Mouse (Mus musculus) embryonic facial prominence, embryonic 11.5 days (tissue): ENCODE results near the gene Dmbt1. TPM values are rescaled to one million over a fixed set of nuclear protein-coding genes. Genes with fewer than 3 reads are reported as not detected.

Source experiments
- ATAC-seq: fragments of 200-750 bp; cut with Nextera tagmentation; replicated peaks from 2 replicates; pipeline ENCODE4 v1.8.0; 2017; ENCODE audit warnings: low read depth; ENCODE audit not compliant: insufficient number of reproducible peaks, low FRiP score, low TSS enrichment
- DNase-seq: peaks from one replicate; pipeline ENCODE4 v3.0.0-alpha.2; 2015; ENCODE audit warnings: low spot score
- H3K27ac ChIP-seq: fragments of 300-500 bp; sonication (generic); replicated peaks from 2 replicates; pipeline ENCODE4 v1.5.1; 2014; ENCODE audit warnings: mild to moderate bottlenecking, low read depth, low read length, control low read depth
- H3K27me3 ChIP-seq: fragments of 300-500 bp; sonication (generic); 2 replicates; pipeline ENCODE4 v1.6.1; 2014; ENCODE audit warnings: mild to moderate bottlenecking, low read length, moderate library complexity, mixed read lengths; ENCODE audit not compliant: control insufficient read depth, insufficient read depth
- H3K36me3 ChIP-seq: fragments of 300-500 bp; sonication (generic); replicated peaks from 2 replicates; pipeline ENCODE4 v1.6.1; 2014; ENCODE audit warnings: low read depth, mild to moderate bottlenecking, low read length, moderate library complexity, mixed read lengths; ENCODE audit not compliant: control insufficient read depth, insufficient read depth
- H3K4me1 ChIP-seq: fragments of 300-500 bp; sonication (generic); 2 replicates; pipeline ENCODE4 v1.6.1; 2014; ENCODE audit warnings: low read length, mixed read lengths; ENCODE audit not compliant: control insufficient read depth, insufficient read depth
- H3K4me2 ChIP-seq: fragments of 300-500 bp; sonication (generic); 2 replicates; pipeline ENCODE4 v1.6.1; 2014; ENCODE audit warnings: low read depth, mild to moderate bottlenecking, control low read depth, low read length, moderate library complexity
- H3K4me3 ChIP-seq: fragments of 300-500 bp; sonication (generic); 2 replicates; pipeline ENCODE4 v1.5.1; 2014; ENCODE audit warnings: low read depth, low read length, control low read depth
- H3K9ac ChIP-seq: fragments of 300-500 bp; sonication (generic); replicated peaks from 2 replicates; pipeline ENCODE4 v1.6.1; 2014; ENCODE audit warnings: mild to moderate bottlenecking, control low read depth, low read length
- H3K9me3 ChIP-seq: fragments of 300-500 bp; sonication (generic); replicated peaks from 2 replicates; pipeline ENCODE4 v1.6.1; 2016; ENCODE audit warnings: mild to moderate bottlenecking, low read length, inconsistent platforms, mixed read lengths; ENCODE audit not compliant: control insufficient read depth
- WGBS: fragments of 180-500 bp; shearing (Covaris S2); extraction: QIAGEN DNeasy Blood & Tissue Kit; methylation state at CpG from one replicate; pipeline ENCODE4 v1.1.7; 2014; 5-methylcytosine and 5-hydroxymethylcytosine counted together
- polyA plus RNA-seq: library from polyadenylated mRNA; unstranded; fragments of >200 nt; fragmentation: Nextera tagmentation; extraction: Ambion mirVana; gene quantifications from 2 replicates; pipeline ENCODE4 v1.2.1, GENCODE M21; 2014

Gene Dmbt1
- polyA plus RNA-seq, 1 experiment from 2014 or later, result not detected

DNA sequence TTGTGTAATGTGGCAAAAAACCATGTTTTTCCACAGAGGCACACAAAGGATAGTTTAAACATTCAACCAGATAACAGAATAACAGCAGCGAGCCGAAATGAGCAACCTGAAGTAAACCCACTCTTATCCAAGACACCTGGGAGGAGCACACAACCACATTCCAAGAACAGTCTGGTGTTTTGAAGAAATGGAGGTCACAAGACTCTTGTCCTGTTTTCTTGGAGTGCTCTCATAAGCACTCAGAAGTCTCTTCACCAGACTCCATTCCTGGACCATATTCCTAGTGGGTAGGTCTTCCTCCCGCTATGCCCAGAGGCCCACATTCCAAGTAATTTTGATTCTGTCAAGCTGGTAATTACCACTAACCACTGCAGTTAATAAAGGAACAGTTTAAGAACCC lies 118.3 kb downstream of the Dmbt1 start:
- no peaks in the 10 kb centered on the region for H3K27me3 ChIP-seq
- DNase-seq (no peak), ATAC-seq (no peak)
- no peak overlapping the region for H3K4me2 ChIP-seq
- H3K27ac ChIP-seq, result no peak overlapping the region
- no peaks in the 10 kb centered on the region for H3K36me3 ChIP-seq
- H3K9ac ChIP-seq, result no peak overlapping the region
- 92% methylated on average over 3 of the region's 3 CpGs for WGBS
- H3K4me1 ChIP-seq, result no peaks in the 10 kb centered on the region
- H3K9me3 ChIP-seq, result no peaks in the 10 kb centered on the region
- H3K4me3 ChIP-seq, result no peak overlapping the region

DNA sequence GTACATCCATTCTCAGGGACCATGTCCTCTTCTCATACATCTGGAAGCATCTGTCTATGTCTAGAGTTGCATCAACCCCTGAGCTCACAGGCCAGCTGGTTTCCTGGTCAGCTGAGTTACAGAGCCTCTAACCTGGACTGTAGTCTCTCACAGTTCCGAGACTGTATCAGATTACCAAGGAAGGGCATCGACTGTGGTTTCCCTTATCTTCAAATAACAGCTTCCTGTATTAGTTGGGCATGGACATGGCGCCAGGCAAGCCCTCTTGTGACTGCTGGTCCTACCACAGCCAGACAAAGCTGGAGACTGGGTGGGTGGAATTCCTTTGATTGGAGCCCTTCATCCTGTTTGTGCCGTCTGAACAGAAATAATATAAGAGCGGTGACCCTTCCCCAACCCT lies 121.2 kb downstream of the Dmbt1 start:
- DNase-seq (no peak), ATAC-seq (no peak)
- Histone ChIP-seq H3K4me3 (no peak overlapping the region), H3K4me2 (no peak overlapping the region), H3K36me3 (no peaks in the 10 kb centered on the region), H3K9ac (no peak overlapping the region), H3K27ac (no peak overlapping the region), H3K9me3 (no peaks in the 10 kb centered on the region), H3K27me3 (no peaks in the 10 kb centered on the region), H3K4me1 (no peaks in the 10 kb centered on the region)
- WGBS, result 79% methylated on average over 5 of the region's 5 CpGs

DNA sequence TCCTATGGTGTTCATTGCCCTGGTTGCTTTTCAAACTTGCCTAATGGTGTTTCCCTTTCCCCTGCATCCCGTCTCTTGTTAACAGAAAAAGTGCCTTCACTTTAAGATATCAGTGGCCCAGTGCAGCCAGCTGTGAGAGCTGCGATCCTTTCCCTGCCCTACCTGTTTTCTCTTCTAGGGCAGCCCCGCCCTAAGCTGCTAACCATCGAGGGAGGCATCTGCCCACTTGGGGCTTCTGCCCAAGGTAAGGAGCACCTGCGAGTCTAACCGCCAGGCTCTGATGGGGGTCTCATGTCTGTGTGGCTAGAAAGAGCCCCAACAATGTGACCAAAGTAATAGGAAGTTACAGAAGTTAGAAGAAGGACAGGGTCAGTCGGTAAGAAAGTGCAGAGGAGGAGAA lies 130.4 kb downstream of the Dmbt1 start:
- no peak overlapping the region for H3K4me3 ChIP-seq
- no peaks in the 10 kb centered on the region for H3K4me1 ChIP-seq
- DNase-seq, result no peak
- no peak overlapping the region for H3K4me2 ChIP-seq
- no peak overlapping the region for H3K9ac ChIP-seq
- ATAC-seq, result no peak
- H3K36me3 ChIP-seq, result no peaks in the 10 kb centered on the region
- H3K27me3 ChIP-seq, result no peaks in the 10 kb centered on the region
- no peak overlapping the region for H3K27ac ChIP-seq
- 66% methylated on average over 7 of the region's 7 CpGs for WGBS
- no peaks in the 10 kb centered on the region for H3K9me3 ChIP-seq

GRCm38 (mm10) chr7:131167771-131168170 lies 135.9 kb downstream of the Dmbt1 start:
- Histone ChIP-seq H3K9ac (no peak overlapping the region), H3K27me3 (no peaks in the 10 kb centered on the region), H3K4me2 (no peak overlapping the region), H3K4me3 (no peak overlapping the region), H3K27ac (no peak overlapping the region), H3K9me3 (no peaks in the 10 kb centered on the region), H3K4me1 (no peaks in the 10 kb centered on the region), H3K36me3 (no peaks in the 10 kb centered on the region)
- DNase-seq (no peak), ATAC-seq (no peak)
- 77% methylated on average over 3 of the region's 3 CpGs for WGBS

GRCm38 (mm10) chr7:131169099-131169498 lies 137.2 kb downstream of the Dmbt1 start:
- ATAC-seq (no peak), DNase-seq (no peak)
- no peaks in the 10 kb centered on the region for H3K9me3 ChIP-seq
- WGBS, result 47% methylated on average over 2 of the region's 2 CpGs
- no peak overlapping the region for H3K4me2 ChIP-seq
- no peak overlapping the region for H3K9ac ChIP-seq
- no peaks in the 10 kb centered on the region for H3K36me3 ChIP-seq
- H3K4me1 ChIP-seq, result no peaks in the 10 kb centered on the region
- no peak overlapping the region for H3K4me3 ChIP-seq
- no peak overlapping the region for H3K27ac ChIP-seq
- H3K27me3 ChIP-seq, result no peaks in the 10 kb centered on the region

Other genes starting within 250 kb of the Dmbt1 start
- gene Plekha1, start 166.3 kb upstream of the Dmbt1 start, polyA plus RNA-seq, result 30.5 and 32.7 TPM in 2 replicates
- gene Htra1, start 95.9 kb upstream of the Dmbt1 start, polyA plus RNA-seq, result 6.7 and 8.3 TPM in 2 replicates
- gene 4933402N03Rik, start 114.3 kb downstream of the Dmbt1 start, polyA plus RNA-seq, result not detected in 2 replicates
- gene 5430419D17Rik, start 142.3 kb downstream of the Dmbt1 start, polyA plus RNA-seq, result not detected in 2 replicates